Mouse (Mus musculus) cerebellum, adult 2 months (tissue): ENCODE data around the gene Nuak1.

Source experiments
- CTCF ChIP-seq: fragments of 200-500 bp; IDR thresholded peaks from 2 replicates; pipeline ENCODE4 v1.5.1; 2011; ENCODE audit warnings: low read depth, mild to moderate bottlenecking, control low read depth, low read length, moderate library complexity, borderline replicate concordance; ENCODE audit not compliant: insufficient read depth
- POLR2A ChIP-seq: fragments of 200-500 bp; IDR thresholded peaks from 2 replicates; pipeline ENCODE4 v1.6.1; 2011; ENCODE audit warnings: low read length, control low read depth, borderline replicate concordance; ENCODE audit not compliant: insufficient read depth

DNA sequence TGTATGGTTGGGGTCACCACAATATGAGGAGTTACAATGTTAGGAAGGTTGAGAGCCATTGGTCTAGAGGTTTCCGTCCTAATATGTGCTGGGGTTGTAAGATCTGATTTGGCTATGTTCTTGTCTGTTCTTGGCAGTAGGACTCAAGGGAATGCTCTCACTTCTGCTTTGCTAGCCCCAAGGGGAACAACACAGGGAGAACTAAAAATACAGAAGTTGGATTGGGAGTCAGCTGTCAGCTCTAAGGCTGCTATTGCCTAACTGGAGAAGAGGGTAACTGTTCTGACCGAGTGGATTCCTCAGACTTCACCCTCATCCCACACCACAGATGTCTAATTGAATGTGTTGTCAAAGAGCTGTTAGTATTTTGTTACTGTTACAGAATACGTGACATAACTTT lies 101.6 kb downstream of the Nuak1 start:
- TF ChIP-seq POLR2A (no peak), CTCF (no peak)
